Mouse (Mus musculus) C2C12 (cell line): ENCODE results near the gene Slc36a2.

Source experiments
- CEBPB ChIP-seq: IDR thresholded peaks from one replicate; pipeline ENCODE4 v1.6.1; 2011; ENCODE audit warnings: low read depth, mild to moderate bottlenecking, control low read depth, moderate library complexity
- CTCF ChIP-seq: IDR thresholded peaks from one replicate; pipeline ENCODE4 v1.5.1; 2011; ENCODE audit not compliant: control insufficient read depth, insufficient read depth, insufficient read length
- FOSL1 ChIP-seq: IDR thresholded peaks from one replicate; pipeline ENCODE4 v1.8.0; 2011; ENCODE audit warnings: mild to moderate bottlenecking, low read length; ENCODE audit not compliant: poor library complexity, insufficient read depth, severe bottlenecking
- MAX ChIP-seq: IDR thresholded peaks from one replicate; pipeline ENCODE4 v1.6.1; 2011; ENCODE audit warnings: mild to moderate bottlenecking, control low read depth
- MYOD1 ChIP-seq: IDR thresholded peaks from one replicate; pipeline ENCODE4 v1.6.1; 2011; ENCODE audit warnings: low read depth; ENCODE audit not compliant: control insufficient read depth, insufficient read length
- MYOG ChIP-seq: IDR thresholded peaks from one replicate; pipeline ENCODE4 v1.6.1; 2011; ENCODE audit not compliant: control insufficient read depth, insufficient read length; ENCODE audit errors: extremely low read depth
- USF1 ChIP-seq: IDR thresholded peaks from one replicate; pipeline ENCODE4 v1.6.1; 2011; ENCODE audit warnings: low read depth, mild to moderate bottlenecking, control low read depth, moderate library complexity

- TF ChIP-seq CTCF = no peak
- no peak for TF ChIP-seq MAX
- no peak for TF ChIP-seq USF1
- TF ChIP-seq CEBPB = no peak
- TF ChIP-seq MYOG = no peak
- TF ChIP-seq MYOD1 = no peak
- TF ChIP-seq FOSL1 = no peak
Measured at GRCm38 (mm10) chr11:55147423-55147822, 37.5 kb downstream of the Slc36a2 start.
